Mouse (Mus musculus): Measurements from ENCODE around the gene Gm49450.
"Not testable (repeated sequence)": the region's sequence is repeated elsewhere in the genome, so short reads cannot be mapped to it uniquely, and the experiment has no call there.

Gene Gm49450

GRCm38 (mm10) chr15:98923031-98923537 is 30.3 kb downstream of the Gm49450 start:
- no peak for DNase-seq (ENCODE audit: low spot score)

- DNase-seq (ENCODE audit: low spot score) = no peak
Measured at GRCm38 (mm10) chr15:98922581-98922980, 30.8 kb downstream of the Gm49450 start.

- DNase-seq (ENCODE audit: low spot score) = no peak
Measured at GRCm38 (mm10) chr15:98921510-98921909, 31.8 kb downstream of the Gm49450 start.

GRCm38 (mm10) chr15:98918499-98918895 is 34.9 kb downstream of the Gm49450 start:
- not testable (repeated sequence) for DNase-seq (ENCODE audit: low spot score)

- DNase-seq (ENCODE audit: low spot score) = peak; percentile 100
Measured at GRCm38 (mm10) chr15:98917538-98918498, 35.5 kb downstream of the Gm49450 start, which contains the start of gene Lmbr1l. TSS of gene Lmbr1l (minus strand) at chr15:98918231.

- peak; percentile 21 for DNase-seq (ENCODE audit: low spot score)
Measured at GRCm38 (mm10) chr15:98917091-98917490, 36.3 kb downstream of the Gm49450 start.

GRCm38 (mm10) chr15:98916016-98916415 is 37.3 kb downstream of the Gm49450 start:
- no peak for DNase-seq (ENCODE audit: low spot score)

GRCm38 (mm10) chr15:98914903-98915302 is 38.4 kb downstream of the Gm49450 start:
- no peak for DNase-seq (ENCODE audit: low spot score)

GRCm38 (mm10) chr15:98904692-98905091 is 48.7 kb downstream of the Gm49450 start:
- peak; percentile 34 for DNase-seq (ENCODE audit: low spot score)

GRCm38 (mm10) chr15:98902600-98902999 is 50.8 kb downstream of the Gm49450 start:
- no peak for DNase-seq (ENCODE audit: low spot score)

GRCm38 (mm10) chr15:98901530-98901929 is 51.8 kb downstream of the Gm49450 start:
- no peak for DNase-seq (ENCODE audit: low spot score)

GRCm38 (mm10) chr15:98897928-98898800 is 55.2 kb downstream of the Gm49450 start, which contains the start of gene Dhh:
TSS of gene Dhh (minus strand) at chr15:98898540.
- DNase-seq (ENCODE audit: low spot score) = no peak

GRCm38 (mm10) chr15:98897495-98897894 is 55.9 kb downstream of the Gm49450 start:
- DNase-seq (ENCODE audit: low spot score) = no peak

- DNase-seq (ENCODE audit: low spot score) = no peak
Measured at GRCm38 (mm10) chr15:98895635-98896589, 57.4 kb downstream of the Gm49450 start.

GRCm38 (mm10) chr15:98894746-98895634 is 58.4 kb downstream of the Gm49450 start:
- no peak for DNase-seq (ENCODE audit: low spot score)

GRCm38 (mm10) chr15:98893940-98894745 is 59.2 kb downstream of the Gm49450 start, which contains the start of gene Rhebl1:
TSS of gene Rhebl1 (minus strand) at chr15:98894540.
- peak; percentile 42 for DNase-seq (ENCODE audit: low spot score)

- no peak for DNase-seq (ENCODE audit: low spot score)
Measured at GRCm38 (mm10) chr15:98893036-98893435, 60.3 kb downstream of the Gm49450 start.

- DNase-seq (ENCODE audit: low spot score) = peak; percentile 65
Measured at GRCm38 (mm10) chr15:98891907-98892606, 61.3 kb downstream of the Gm49450 start.

Data from T-cell, adult 2 months (primary cell).